Mouse (Mus musculus) stomach, postnatal 0 days (tissue): Measurements from ENCODE around the gene Lhfpl4. TPM values are rescaled to one million over a fixed set of nuclear protein-coding genes. Genes with fewer than 3 reads are reported as not detected.

ENCODE experiments used
- ATAC-seq: fragments of 200-750 bp; cut with Nextera tagmentation; 2 replicates; pipeline ENCODE4 v1.8.0; 2017; ENCODE audit not compliant: low FRiP score, low TSS enrichment
- DNase-seq: peaks from one replicate; pipeline ENCODE4 v3.0.0-alpha.2; 2016; ENCODE audit warnings: low spot score
- H3K27ac ChIP-seq: fragments of 300-500 bp; sonication (generic); replicated peaks from 2 replicates; pipeline ENCODE4 v1.5.1; 2014; ENCODE audit warnings: mild to moderate bottlenecking, control low read depth
- H3K27me3 ChIP-seq: fragments of 300-500 bp; sonication (generic); 2 replicates; pipeline ENCODE4 v1.6.1; 2014; ENCODE audit warnings: low read length; ENCODE audit not compliant: control insufficient read depth, insufficient read depth
- H3K36me3 ChIP-seq: fragments of 300-500 bp; sonication (generic); 2 replicates; pipeline ENCODE4 v1.6.1; 2014; ENCODE audit warnings: low read length, mixed read lengths; ENCODE audit not compliant: control insufficient read depth, insufficient read depth
- H3K4me1 ChIP-seq: fragments of 300-500 bp; sonication (generic); replicated peaks from 2 replicates; pipeline ENCODE4 v1.6.1; 2014; ENCODE audit warnings: antibody characterized with exemption; ENCODE audit not compliant: control insufficient read depth, insufficient read depth
- H3K4me2 ChIP-seq: fragments of 300-500 bp; sonication (generic); replicated peaks from 2 replicates; pipeline ENCODE4 v1.6.1; 2014; ENCODE audit warnings: low read depth, mild to moderate bottlenecking, control low read depth, moderate library complexity
- H3K4me3 ChIP-seq: fragments of 300-500 bp; sonication (generic); 2 replicates; pipeline ENCODE4 v1.5.1; 2014; ENCODE audit warnings: low read depth, low read length, control low read depth
- H3K9ac ChIP-seq: fragments of 300-500 bp; sonication (generic); 2 replicates; pipeline ENCODE4 v1.6.1; 2014; ENCODE audit warnings: mild to moderate bottlenecking, low read length, control low read depth, mixed read lengths
- H3K9me3 ChIP-seq: fragments of 300-500 bp; sonication (generic); 2 replicates; pipeline ENCODE4 v1.6.1; 2016; ENCODE audit warnings: low read length; ENCODE audit not compliant: control insufficient read depth
- CTCF ChIP-seq: IDR thresholded peaks from 2 replicates; pipeline ENCODE4 v1.5.1; 2016; ENCODE audit warnings: antibody characterized with exemption, low read depth, mild to moderate bottlenecking, moderate library complexity
- EP300 ChIP-seq: optimal IDR thresholded peaks from 2 replicates; pipeline ENCODE3; 2016; ENCODE audit warnings: antibody characterized with exemption
- WGBS: fragments of 180-500 bp; shearing (Covaris S2); extraction: QIAGEN DNeasy Blood & Tissue Kit; methylation state at CpG from one replicate; pipeline ENCODE4 v1.1.7; 2014; 5-methylcytosine and 5-hydroxymethylcytosine counted together
- polyA plus RNA-seq: library from polyadenylated mRNA; unstranded; fragments of >200 nt; fragmentation: Nextera tagmentation; extraction: Ambion mirVana; gene quantifications from 2 replicates; pipeline ENCODE4 v1.2.1, GENCODE M21; 2015

The Lhfpl4 gene
- polyA plus RNA-seq, 1 experiment from 2014 or later, result 0.84 TPM

GRCm38 (mm10) chr6:113145249-113145648, 49.9 kb downstream of the Lhfpl4 start:
- Histone ChIP-seq H3K36me3 (peaks cover 46% of the 10 kb centered on the region), H3K9ac (no peak overlapping the region), H3K9me3 (no peaks in the 10 kb centered on the region), H3K27me3 (no peaks in the 10 kb centered on the region), H3K4me3 (no peak overlapping the region), H3K4me2 (no peak overlapping the region), H3K4me1 (no peaks in the 10 kb centered on the region), H3K27ac (no peak overlapping the region)
- ATAC-seq (no peak), DNase-seq (no peak)
- 95% methylated on average over 4 of the region's 4 CpGs for WGBS
- TF ChIP-seq CTCF (no peak), EP300 (no peak)

GRCm38 (mm10) chr6:113144764-113145163, 50.4 kb downstream of the Lhfpl4 start:
- peaks cover 43% of the 10 kb centered on the region for H3K36me3 ChIP-seq
- ATAC-seq (no peak), DNase-seq (no peak)
- H3K4me3 ChIP-seq, result no peak overlapping the region
- no peaks in the 10 kb centered on the region for H3K4me1 ChIP-seq
- TF ChIP-seq CTCF (no peak), EP300 (no peak)
- H3K9ac ChIP-seq, result no peak overlapping the region
- no peak overlapping the region for H3K27ac ChIP-seq
- 86% methylated on average over 1 of the region's 1 CpGs for WGBS
- H3K9me3 ChIP-seq, result no peaks in the 10 kb centered on the region
- no peaks in the 10 kb centered on the region for H3K27me3 ChIP-seq
- no peak overlapping the region for H3K4me2 ChIP-seq

- no peak for TF ChIP-seq EP300
- no peaks in the 10 kb centered on the region for H3K4me1 ChIP-seq
- DNase-seq (peak; percentile 27), ATAC-seq (peak; percentile 58)
- 33% methylated on average over 1 of the region's 1 CpGs for WGBS
- H3K27ac ChIP-seq, result no peak overlapping the region
- H3K4me3 ChIP-seq, result no peak overlapping the region
- no peak overlapping the region; the same call in 1 of the 2 replicates for H3K4me2 ChIP-seq
- H3K9me3 ChIP-seq, result no peaks in the 10 kb centered on the region
- H3K9ac ChIP-seq, result no peak overlapping the region
- peaks cover 27% of the 10 kb centered on the region for H3K36me3 ChIP-seq
- no peaks in the 10 kb centered on the region for H3K27me3 ChIP-seq
Observed at GRCm38 (mm10) chr6:113141389-113142094, 53.6 kb downstream of the Lhfpl4 start.

GRCm38 (mm10) chr6:113133360-113133759, 61.8 kb downstream of the Lhfpl4 start:
- ATAC-seq (no peak), DNase-seq (no peak)
- Histone ChIP-seq H3K4me3 (no peak overlapping the region), H3K9me3 (no peaks in the 10 kb centered on the region), H3K36me3 (peaks cover 10% of the 10 kb centered on the region; the same call in 1 of the 2 replicates), H3K4me1 (no peaks in the 10 kb centered on the region), H3K27me3 (no peaks in the 10 kb centered on the region), H3K4me2 (no peak overlapping the region), H3K9ac (no peak overlapping the region), H3K27ac (no peak overlapping the region)
- no peak for TF ChIP-seq EP300
- TF ChIP-seq CTCF, result no peak
- WGBS, result 79% methylated on average over 2 of the region's 2 CpGs

GRCm38 (mm10) chr6:113120806-113121205, 74.4 kb downstream of the Lhfpl4 start:
- H3K4me1 ChIP-seq, result no peaks in the 10 kb centered on the region
- no peaks in the 10 kb centered on the region for H3K27me3 ChIP-seq
- no peak overlapping the region for H3K9ac ChIP-seq
- 92% methylated on average over 10 of the region's 10 CpGs for WGBS
- no peak overlapping the region for H3K27ac ChIP-seq
- no peaks in the 10 kb centered on the region for H3K9me3 ChIP-seq
- H3K36me3 ChIP-seq, result peaks cover 26% of the 10 kb centered on the region
- ATAC-seq (no peak), DNase-seq (no peak)
- TF ChIP-seq EP300, result no peak
- no peak overlapping the region for H3K4me3 ChIP-seq
- no peak overlapping the region for H3K4me2 ChIP-seq

Other genes with a start within 250 kb of the Lhfpl4 start
- gene Srgap3, start 248.1 kb downstream of the Lhfpl4 start, polyA plus RNA-seq, result 1.5 and 1.6 TPM in 2 replicates
- 33.6 and 34.0 TPM in 2 replicates for gene Thumpd3, start 149.2 kb downstream of the Lhfpl4 start, polyA plus RNA-seq
- gene Setd5, start 118.0 kb downstream of the Lhfpl4 start, polyA plus RNA-seq, result 34.6 and 35.9 TPM in 2 replicates
- 20.3 and 20.6 TPM in 2 replicates for gene Mtmr14, start 42.5 kb upstream of the Lhfpl4 start, polyA plus RNA-seq
- 0.11 TPM in 1 of 2 replicates, not detected in the other for gene Cpne9, start 86.9 kb upstream of the Lhfpl4 start, polyA plus RNA-seq
- 6.5 and 6.6 TPM in 2 replicates for gene Brpf1, start 111.8 kb upstream of the Lhfpl4 start, polyA plus RNA-seq
- gene Ogg1, start 131.6 kb upstream of the Lhfpl4 start, polyA plus RNA-seq, result 6.8 and 7.8 TPM in 2 replicates
- gene Camk1, start 148.6 kb upstream of the Lhfpl4 start, polyA plus RNA-seq, result 52.7 and 52.9 TPM in 2 replicates
- 21.3 and 23.8 TPM in 2 replicates for gene Tada3, start 182.5 kb upstream of the Lhfpl4 start, polyA plus RNA-seq
- 314 and 317 TPM in 2 replicates for gene Arpc4, start 182.7 kb upstream of the Lhfpl4 start, polyA plus RNA-seq
- gene Ttll3, start 193.9 kb upstream of the Lhfpl4 start, polyA plus RNA-seq, result 1.2 TPM in 2 replicates
- gene Rpusd3, start 224.0 kb upstream of the Lhfpl4 start, polyA plus RNA-seq, result 11.8 and 12.9 TPM in 2 replicates
- gene Cidec, start 240.4 kb upstream of the Lhfpl4 start, polyA plus RNA-seq, result 31.0 and 31.2 TPM in 2 replicates
- 69.2 and 69.6 TPM in 2 replicates for gene Jagn1, start 247.2 kb upstream of the Lhfpl4 start, polyA plus RNA-seq